Mouse (Mus musculus) erythroblast, embryonic 14.5 days (primary cell): Measurements from ENCODE around the gene Rasip1.

Experiments used
- GATA1 ChIP-seq: IDR thresholded peaks from 2 replicates; pipeline ENCODE4 v1.6.1; 2012; ENCODE audit warnings: low read length, inconsistent platforms, mixed read lengths
- TAL1 ChIP-seq: IDR thresholded peaks from 3 replicates; pipeline ENCODE4 v1.6.1; 2012; ENCODE audit warnings: low read length, inconsistent platforms, mixed read lengths

- TF ChIP-seq TAL1 = no peak
- TF ChIP-seq GATA1 = no peak
These were observed 27.2 kb downstream of the Rasip1 start for GRCm38 (mm10) chr7:45654424-45655047.
